Mouse (Mus musculus) heart, embryonic 13.5 days (tissue): ENCODE data around the gene Kank3. TPM values are rescaled to one million over a fixed set of nuclear protein-coding genes. Genes with fewer than 3 reads are reported as not detected.
A peak's percentile ranks its signal among the peaks of the same experiment; 100 is the strongest.

Experiments
- ATAC-seq: fragments of 200-750 bp; cut with Nextera tagmentation; 2 replicates; pipeline ENCODE4 v1.8.0; 2017; ENCODE audit warnings: moderate TSS enrichment; ENCODE audit not compliant: insufficient number of reproducible peaks, low FRiP score, low TSS enrichment; ENCODE audit errors: extremely low read depth
- H3K27ac ChIP-seq: fragments of 300-500 bp; sonication (generic); replicated peaks from 2 replicates; pipeline ENCODE4 v1.5.1; 2015; ENCODE audit warnings: moderate library complexity, mild to moderate bottlenecking, inconsistent platforms
- H3K27me3 ChIP-seq: fragments of 300-500 bp; sonication (generic); replicated peaks from 2 replicates; pipeline ENCODE4 v1.6.1; 2015; ENCODE audit warnings: mild to moderate bottlenecking, inconsistent platforms
- H3K36me3 ChIP-seq: fragments of 300-500 bp; sonication (generic); 2 replicates; pipeline ENCODE4 v1.6.1; 2015; ENCODE audit warnings: mild to moderate bottlenecking, inconsistent platforms
- H3K4me1 ChIP-seq: fragments of 300-500 bp; sonication (generic); 2 replicates; pipeline ENCODE4 v1.6.1; 2015; ENCODE audit warnings: inconsistent platforms
- H3K4me2 ChIP-seq: fragments of 300-500 bp; sonication (generic); 2 replicates; pipeline ENCODE4 v1.6.1; 2015; ENCODE audit warnings: inconsistent platforms, mild to moderate bottlenecking, moderate library complexity
- H3K4me3 ChIP-seq: fragments of 300-500 bp; sonication (generic); 2 replicates; pipeline ENCODE4 v1.5.1; 2015; ENCODE audit warnings: moderate library complexity, mild to moderate bottlenecking, inconsistent platforms
- H3K9ac ChIP-seq: fragments of 300-500 bp; sonication (generic); 2 replicates; pipeline ENCODE4 v1.6.1; 2015; ENCODE audit warnings: inconsistent platforms, mild to moderate bottlenecking, moderate library complexity
- H3K9me3 ChIP-seq: fragments of 300-500 bp; sonication (generic); 2 replicates; pipeline ENCODE4 v1.6.1; 2016; ENCODE audit warnings: inconsistent platforms
- WGBS: fragments of 180-500 bp; shearing (Covaris S2); methylation state at CpG from one replicate; pipeline ENCODE4 v1.1.7; 2015; ENCODE audit warnings: mixed read lengths; 5-methylcytosine and 5-hydroxymethylcytosine counted together
- polyA plus RNA-seq: library from polyadenylated mRNA; unstranded; fragments of >200 nt; fragmentation: Nextera tagmentation; extraction: Ambion mirVana; gene quantifications from 2 replicates; pipeline ENCODE4 v1.2.1, GENCODE M21; 2015

Gene Kank3
- polyA plus RNA-seq, 1 experiment from 2014 or later, result 40.0 TPM

GRCm38 (mm10) chr17:33781124-33781977 lies 29.0 kb upstream of the Kank3 start, which contains the start of gene Angptl4:
Gene Angptl4 (minus strand): TSS chr17:33781830.
- H3K27ac ChIP-seq, result peak within 1 kb of the TSS; percentile 90
- H3K27me3 ChIP-seq, result peaks cover 19% of the 10 kb centered on the region
- no peaks in the 10 kb centered on the region for H3K9me3 ChIP-seq
- peak within 1 kb of the TSS; percentile 79 for H3K4me2 ChIP-seq
- peak; percentile 26; the same call in 1 of the 2 replicates for ATAC-seq
- peak within 1 kb of the TSS; percentile 79 for H3K9ac ChIP-seq
- peaks cover 73% of the 10 kb centered on the region for H3K4me1 ChIP-seq
- 2% methylated on average over 50 of the region's 50 CpGs for WGBS
- peak within 1 kb of the TSS; percentile 54 for H3K4me3 ChIP-seq
- H3K36me3 ChIP-seq, result peaks cover 18% of the 10 kb centered on the region

- peak overlapping the region; percentile 54 for H3K4me3 ChIP-seq
- H3K4me2 ChIP-seq, result peak overlapping the region; percentile 79
- H3K36me3 ChIP-seq, result peaks cover 11% of the 10 kb centered on the region
- peaks cover 73% of the 10 kb centered on the region for H3K4me1 ChIP-seq
- H3K27me3 ChIP-seq, result peaks cover 25% of the 10 kb centered on the region
- ATAC-seq, result no peak
- WGBS, result 27% methylated on average over 4 of the region's 4 CpGs
- H3K9me3 ChIP-seq, result no peaks in the 10 kb centered on the region
- peak overlapping the region; percentile 90; the same call in 1 of the 2 replicates for H3K27ac ChIP-seq
- H3K9ac ChIP-seq, result peak overlapping the region; percentile 79
Measured at GRCm38 (mm10) chr17:33782067-33782466, 28.3 kb upstream of the Kank3 start.

DNA sequence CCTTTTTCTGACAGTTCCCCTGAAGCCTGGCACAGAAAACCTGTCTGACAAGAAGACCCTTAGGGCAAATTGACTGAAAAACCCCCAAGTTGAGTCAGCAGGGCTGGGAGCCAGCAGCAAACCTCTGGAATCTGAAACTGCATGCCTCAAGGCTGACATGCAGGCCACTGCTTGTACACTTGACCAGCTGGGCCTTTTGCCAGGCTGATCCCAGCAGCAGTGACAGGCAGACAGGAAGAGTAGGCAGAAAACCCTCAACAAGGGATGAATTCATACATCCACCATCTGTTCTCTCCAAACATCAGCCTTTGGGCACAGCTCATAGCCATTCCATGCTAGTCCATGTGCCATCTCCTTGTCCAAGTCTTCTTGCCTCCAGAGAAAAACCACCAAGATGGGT lies 26.9 kb upstream of the Kank3 start:
- Histone ChIP-seq H3K4me2 (0 out of 2 replicates have a peak overlapping the region, but pooled peaks have one; percentile 8), H3K27me3 (peaks cover 29% of the 10 kb centered on the region), H3K4me3 (no peak overlapping the region), H3K27ac (peak overlapping the region; percentile 29), H3K4me1 (peaks cover 67% of the 10 kb centered on the region), H3K36me3 (no peaks in the 10 kb centered on the region), H3K9me3 (no peaks in the 10 kb centered on the region), H3K9ac (0 out of 2 replicates have a peak overlapping the region, but pooled peaks have one; percentile 16)
- no peak for ATAC-seq

- Histone ChIP-seq H3K4me2 (no peak overlapping the region), H3K36me3 (no peaks in the 10 kb centered on the region), H3K4me1 (peaks cover 58% of the 10 kb centered on the region), H3K9ac (no peak overlapping the region), H3K27me3 (peaks cover 33% of the 10 kb centered on the region), H3K4me3 (no peak overlapping the region), H3K27ac (no peak overlapping the region), H3K9me3 (no peaks in the 10 kb centered on the region)
- WGBS, result 62% methylated on average over 2 of the region's 2 CpGs
- ATAC-seq, result no peak
Measured at GRCm38 (mm10) chr17:33784939-33785338, 25.4 kb upstream of the Kank3 start.

DNA sequence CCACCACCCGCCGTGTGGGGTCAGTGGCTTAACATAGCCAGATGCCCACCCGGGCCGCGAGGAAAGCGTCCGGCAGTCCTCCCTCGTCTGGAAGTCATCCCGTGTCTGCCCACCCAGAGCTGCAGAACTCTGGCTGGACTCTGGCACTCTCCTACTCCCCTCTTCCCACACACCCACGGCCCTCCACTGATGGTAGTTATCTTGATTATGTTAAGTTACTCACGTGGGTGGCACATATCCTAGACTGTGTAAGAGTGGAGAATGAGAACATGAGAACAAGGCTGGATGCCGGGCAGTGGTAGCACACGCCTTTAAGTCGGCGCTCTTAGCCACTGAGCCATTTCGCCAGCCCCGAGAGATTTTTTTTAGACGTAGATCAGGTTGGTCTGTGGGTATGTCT lies 23.9 kb upstream of the Kank3 start:
- Histone ChIP-seq H3K4me3 (no peak overlapping the region), H3K27ac (no peak overlapping the region), H3K9ac (no peak overlapping the region), H3K4me1 (peaks cover 44% of the 10 kb centered on the region), H3K9me3 (no peaks in the 10 kb centered on the region), H3K4me2 (no peak overlapping the region), H3K36me3 (no peaks in the 10 kb centered on the region), H3K27me3 (peaks cover 43% of the 10 kb centered on the region)
- WGBS, result 75% methylated on average over 18 of the region's 18 CpGs
- no peak for ATAC-seq

DNA sequence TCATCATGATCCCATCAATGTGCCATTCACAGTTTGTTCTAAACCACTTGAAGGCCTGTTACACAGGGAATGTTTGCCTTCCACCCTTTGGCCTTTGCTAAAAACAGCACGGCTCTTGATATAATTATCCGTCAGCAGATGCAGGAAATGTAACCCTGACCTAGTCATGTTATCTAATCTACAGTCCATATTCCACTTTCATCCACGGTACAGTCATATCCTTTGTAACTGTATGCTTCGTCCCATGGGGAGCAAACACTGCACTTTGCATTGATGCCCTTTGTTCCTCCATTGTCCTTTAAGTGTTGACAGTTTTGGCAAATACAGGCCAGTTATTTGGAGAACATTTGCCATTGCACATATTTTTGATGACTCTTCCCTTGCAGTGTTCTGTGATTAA lies 21.6 kb upstream of the Kank3 start:
- no peak for ATAC-seq
- no peaks in the 10 kb centered on the region for H3K36me3 ChIP-seq
- no peak overlapping the region for H3K4me3 ChIP-seq
- H3K4me2 ChIP-seq, result no peak overlapping the region
- H3K27me3 ChIP-seq, result peaks cover 51% of the 10 kb centered on the region
- H3K9me3 ChIP-seq, result no peaks in the 10 kb centered on the region
- no peak overlapping the region for H3K27ac ChIP-seq
- WGBS, result 16% methylated on average over 4 of the region's 4 CpGs
- H3K9ac ChIP-seq, result no peak overlapping the region
- H3K4me1 ChIP-seq, result peaks cover 20% of the 10 kb centered on the region

DNA sequence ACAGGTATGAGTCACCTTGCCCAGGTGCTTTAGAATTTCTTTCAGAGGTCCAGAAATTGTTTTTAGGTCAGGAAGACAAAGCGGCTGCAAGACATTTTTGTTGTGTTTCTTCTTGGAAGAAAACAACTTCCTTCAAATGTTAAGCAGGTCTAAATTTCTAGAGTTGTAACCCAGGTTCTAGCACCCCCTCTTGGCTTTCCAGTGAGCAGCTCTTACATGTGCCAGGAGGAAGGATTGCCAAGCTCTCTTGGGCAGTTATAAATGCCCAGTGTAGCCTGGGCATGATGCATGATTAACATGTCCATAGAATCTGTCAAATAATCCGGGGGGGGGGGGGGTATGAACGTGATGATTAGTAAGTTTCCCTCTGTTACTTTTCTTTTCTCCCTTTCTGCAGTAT lies 12.0 kb upstream of the Kank3 start:
- H3K4me2 ChIP-seq, result no peak overlapping the region
- H3K27ac ChIP-seq, result no peak overlapping the region
- 50% methylated on average over 3 of the region's 3 CpGs for WGBS
- H3K36me3 ChIP-seq, result no peaks in the 10 kb centered on the region
- H3K27me3 ChIP-seq, result peaks cover 74% of the 10 kb centered on the region
- no peaks in the 10 kb centered on the region for H3K9me3 ChIP-seq
- no peak for ATAC-seq
- H3K9ac ChIP-seq, result no peak overlapping the region
- no peaks in the 10 kb centered on the region for H3K4me1 ChIP-seq
- no peak overlapping the region for H3K4me3 ChIP-seq

DNA sequence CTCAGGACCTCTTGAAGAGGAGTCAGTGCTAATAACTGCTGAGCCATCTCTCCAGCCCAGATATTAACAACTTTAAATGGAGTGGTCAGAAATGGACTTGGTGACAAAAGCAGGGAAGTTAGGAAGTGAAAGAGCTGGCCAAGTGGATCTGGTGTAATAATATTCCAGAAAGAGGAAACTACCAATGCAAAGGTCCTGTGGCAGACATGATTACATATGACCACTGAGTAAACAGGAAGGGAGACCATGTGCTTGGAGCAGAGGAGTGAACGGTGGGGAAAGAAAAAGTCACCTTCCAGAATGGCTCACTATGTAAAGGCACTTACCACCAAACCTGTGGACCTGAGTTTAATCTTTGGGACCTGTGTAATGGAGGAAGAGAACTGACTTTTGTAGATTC lies 11.0 kb upstream of the Kank3 start:
- Histone ChIP-seq H3K4me2 (no peak overlapping the region), H3K36me3 (no peaks in the 10 kb centered on the region), H3K9ac (no peak overlapping the region), H3K27ac (no peak overlapping the region), H3K27me3 (peaks cover 70% of the 10 kb centered on the region), H3K9me3 (no peaks in the 10 kb centered on the region), H3K4me3 (no peak overlapping the region), H3K4me1 (peaks cover 2% of the 10 kb centered on the region)
- whole genome bisulfite sequencing, result 37% methylated on average over 1 of the region's 1 CpGs
- no peak for ATAC-seq

DNA sequence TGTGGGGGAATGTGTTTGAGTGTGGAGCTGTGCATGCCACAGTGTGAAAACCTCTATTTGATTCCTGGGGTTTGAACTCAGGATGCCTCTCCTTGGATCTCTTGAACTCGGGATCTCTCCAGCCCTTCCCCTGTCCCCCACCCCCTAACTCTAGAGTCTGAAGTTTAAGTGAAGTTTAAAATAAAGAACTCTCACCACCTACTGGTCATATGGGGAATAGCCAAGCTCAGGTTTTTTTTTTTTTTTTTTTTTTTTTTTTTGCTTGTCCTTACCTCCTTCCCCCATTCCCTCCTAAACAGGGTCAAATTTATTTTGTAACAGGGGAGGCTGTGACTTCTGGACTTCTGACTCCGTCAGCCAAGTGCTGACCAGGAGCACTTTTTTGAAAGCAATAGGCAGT lies 8.1 kb upstream of the Kank3 start:
- Histone ChIP-seq H3K4me2 (no peak overlapping the region), H3K9ac (no peak overlapping the region), H3K27ac (no peak overlapping the region), H3K9me3 (no peaks in the 10 kb centered on the region), H3K36me3 (no peaks in the 10 kb centered on the region), H3K4me3 (no peak overlapping the region), H3K4me1 (peaks cover 5% of the 10 kb centered on the region), H3K27me3 (peaks cover 77% of the 10 kb centered on the region)
- WGBS, result 1% methylated on average over 2 of the region's 2 CpGs
- no peak for ATAC-seq

- Histone ChIP-seq H3K9me3 (no peaks in the 10 kb centered on the region), H3K4me3 (no peak overlapping the region), H3K27ac (no peak overlapping the region), H3K27me3 (peaks cover 78% of the 10 kb centered on the region), H3K4me2 (no peak overlapping the region), H3K9ac (no peak overlapping the region), H3K36me3 (no peaks in the 10 kb centered on the region), H3K4me1 (peaks cover 11% of the 10 kb centered on the region)
- no peak for ATAC-seq
- 53% methylated on average over 4 of the region's 4 CpGs for WGBS
Measured at GRCm38 (mm10) chr17:33804205-33804604, 6.1 kb upstream of the Kank3 start.

DNA sequence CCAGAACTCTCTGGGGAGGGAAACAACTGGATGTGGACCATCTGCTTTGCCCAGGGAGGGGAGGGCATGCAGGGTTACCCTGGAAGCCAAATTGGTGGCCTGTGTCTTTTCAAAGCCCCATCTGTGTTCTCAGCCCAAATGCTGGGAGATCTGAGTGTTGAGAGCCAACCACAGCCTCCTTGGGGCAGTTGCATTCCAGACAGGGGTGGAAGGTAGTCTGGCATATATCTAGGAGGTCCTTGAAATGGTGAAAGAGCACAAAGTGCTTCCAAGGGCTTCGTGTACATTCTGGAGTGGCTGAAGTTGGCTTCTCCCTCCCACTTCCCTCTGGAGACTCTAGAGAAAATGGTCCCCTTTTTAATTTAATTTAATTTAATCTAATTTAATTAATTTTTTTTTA lies 5.6 kb upstream of the Kank3 start:
- H3K4me1 ChIP-seq, result peaks cover 11% of the 10 kb centered on the region
- no peak overlapping the region for H3K9ac ChIP-seq
- H3K27ac ChIP-seq, result no peak overlapping the region
- peaks cover 76% of the 10 kb centered on the region for H3K27me3 ChIP-seq
- H3K9me3 ChIP-seq, result no peaks in the 10 kb centered on the region
- no peaks in the 10 kb centered on the region for H3K36me3 ChIP-seq
- ATAC-seq, result no peak
- WGBS, result 15% methylated on average over 1 of the region's 1 CpGs
- H3K4me3 ChIP-seq, result no peak overlapping the region
- H3K4me2 ChIP-seq, result no peak overlapping the region
